Mouse (Mus musculus) thymus, adult 18-20 months (tissue): ENCODE measurements around the gene Isyna1.

Experiments used
- DNase-seq, 2 experiments: peaks; one replicate each; pipeline ENCODE4 v3.0.0; 2022; ENCODE audit warnings: mixed read lengths in 2 of 2

The Isyna1 gene

DNA sequence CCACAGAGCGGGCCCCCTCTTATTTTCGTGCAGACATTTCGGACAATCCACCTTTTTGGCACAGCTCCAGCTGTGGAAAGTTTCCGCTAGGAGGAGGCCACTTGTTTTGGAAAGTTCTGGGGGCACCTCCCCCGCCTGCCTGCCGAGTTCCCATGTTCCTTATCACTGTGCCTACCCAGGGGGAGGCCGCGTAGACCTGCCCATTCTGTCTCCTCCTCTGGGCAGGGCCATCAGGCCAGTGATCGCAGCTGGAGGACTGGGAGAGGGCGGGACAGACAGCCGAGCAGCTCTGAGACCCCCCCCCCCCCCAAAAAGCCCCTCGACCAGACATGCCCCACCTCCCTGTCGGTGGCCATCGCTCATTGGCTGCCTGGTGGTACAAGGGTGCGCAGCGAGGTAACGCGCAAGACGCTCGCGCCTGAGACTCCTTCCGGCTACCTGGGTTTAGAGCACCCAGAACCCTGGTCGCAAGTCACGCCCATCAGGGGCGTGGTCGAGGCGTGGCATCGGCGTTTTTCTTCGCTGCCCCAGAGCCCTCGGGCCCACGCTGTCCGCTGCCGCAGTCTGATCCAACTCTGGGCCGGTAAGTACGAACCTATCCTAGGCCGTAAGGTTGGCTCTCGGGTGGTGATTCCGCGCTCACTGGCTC lies at the start of gene Isyna1:
TSS of gene Isyna1 (plus strand) at position 413 of the 649 bp plus-strand sequence.
- DNase-seq, result peak; percentile 85 to 91

- no peak for DNase-seq
These were observed 47.8 kb upstream of the Isyna1 start for GRCm38 (mm10) chr8:70546412-70546811.

DNA sequence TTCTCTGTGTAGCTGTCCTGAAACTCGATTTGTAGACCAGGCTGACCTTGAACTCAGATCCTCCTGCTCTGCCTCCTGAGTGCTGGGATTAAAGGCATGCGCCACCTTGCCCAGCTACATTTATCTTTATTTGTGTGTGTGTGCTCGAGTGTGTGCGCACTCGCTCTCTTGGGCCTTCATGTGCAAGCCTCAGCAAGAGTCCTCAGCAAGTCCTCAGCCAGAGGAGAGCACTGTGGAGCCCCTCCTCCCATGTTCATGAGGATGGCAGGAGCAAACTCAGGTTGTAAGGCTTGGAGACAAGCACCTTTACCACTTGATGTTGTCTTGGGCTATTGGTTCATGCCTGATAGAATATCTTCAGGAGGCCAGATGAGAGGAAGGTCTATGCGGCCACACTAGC lies 46.4 kb upstream of the Isyna1 start:
- no peak for DNase-seq

- DNase-seq, result no peak
These were observed 44.6 kb upstream of the Isyna1 start for GRCm38 (mm10) chr8:70549412-70550184.

DNA sequence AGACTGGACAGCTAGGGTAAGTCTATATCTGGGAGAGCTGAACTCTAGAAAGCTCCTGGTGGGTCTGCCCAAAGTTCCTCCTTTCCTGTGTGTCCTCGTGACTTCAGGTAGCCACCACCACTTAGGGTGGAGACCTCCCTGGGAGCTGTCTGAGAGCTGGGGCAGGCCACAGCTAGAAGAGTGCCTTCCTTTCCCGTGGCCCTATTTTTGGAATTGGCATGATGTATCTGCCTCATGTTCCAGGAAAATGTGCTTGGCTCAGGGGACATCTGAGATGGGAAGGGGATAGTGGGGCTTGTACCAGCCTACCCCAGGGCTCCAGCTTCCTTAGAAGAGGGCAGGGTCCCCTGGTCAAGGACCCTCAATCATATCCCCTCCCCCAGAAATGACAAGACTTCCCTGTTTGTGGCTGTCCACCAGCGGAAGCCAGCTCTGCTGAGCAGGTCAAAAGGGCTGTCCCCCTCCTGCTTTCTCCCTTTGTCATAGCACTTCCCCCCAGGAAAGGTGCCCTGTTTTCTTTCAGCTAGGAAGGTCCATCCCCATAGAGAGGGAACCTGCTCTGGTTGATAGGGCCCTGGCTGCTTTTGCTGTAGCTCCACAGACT lies 42.5 kb upstream of the Isyna1 start:
- no peak for DNase-seq

DNA sequence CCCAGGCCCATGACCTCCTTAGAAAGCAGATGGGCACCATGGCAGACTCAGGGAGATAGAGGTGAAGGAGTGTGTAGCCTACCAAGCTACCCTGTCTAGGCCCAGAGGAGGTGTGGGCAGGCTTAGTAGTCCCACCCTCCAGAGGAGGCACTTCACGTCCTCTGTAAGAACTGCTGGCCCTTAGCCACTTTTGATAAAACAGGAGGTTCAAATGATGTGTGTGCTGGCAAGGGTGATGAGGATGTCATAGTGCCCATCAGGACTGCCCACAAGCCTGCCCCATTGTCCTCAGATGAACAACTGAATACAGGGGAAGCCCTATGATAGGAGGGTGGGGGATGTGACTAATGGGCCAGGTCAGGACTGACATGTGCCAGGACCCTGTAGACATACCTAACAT lies 41.3 kb upstream of the Isyna1 start:
- DNase-seq, result no peak

GRCm38 (mm10) chr8:70553740-70554139 lies 40.4 kb upstream of the Isyna1 start:
- DNase-seq, result no peak

GRCm38 (mm10) chr8:70555079-70555747 lies 39.0 kb upstream of the Isyna1 start:
- peak in 1 of 2 experiments; percentile 39 for DNase-seq

DNA sequence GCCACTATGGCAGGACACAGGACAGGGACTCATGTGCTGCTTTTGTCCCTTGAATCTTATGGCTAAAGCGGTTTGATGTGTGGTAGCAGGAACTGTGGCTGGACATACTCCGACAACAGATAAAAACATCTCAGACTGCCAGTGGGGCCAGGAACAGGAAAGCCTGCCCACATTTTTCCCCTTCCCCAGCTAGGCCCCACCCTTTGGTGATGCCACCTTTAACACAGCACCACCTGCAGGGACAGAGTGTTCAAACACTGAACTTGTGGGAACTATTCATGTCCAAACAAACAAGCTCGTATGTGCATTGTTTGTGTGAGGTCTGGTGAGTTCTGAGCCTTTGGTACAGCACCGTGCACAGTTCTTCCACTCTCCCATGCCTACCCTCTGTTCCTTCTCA lies 35.8 kb upstream of the Isyna1 start:
- peak; percentile 46 to 67 for DNase-seq

- DNase-seq, result no peak
These were observed 35.2 kb upstream of the Isyna1 start for GRCm38 (mm10) chr8:70558983-70559382.

GRCm38 (mm10) chr8:70560096-70560495 lies 34.1 kb upstream of the Isyna1 start:
- peak in 1 of 2 experiments; percentile 37 for DNase-seq

GRCm38 (mm10) chr8:70560564-70560963 lies 33.6 kb upstream of the Isyna1 start:
- no peak for DNase-seq

- no peak for DNase-seq
These were observed 32.8 kb upstream of the Isyna1 start for GRCm38 (mm10) chr8:70561357-70561756.

DNA sequence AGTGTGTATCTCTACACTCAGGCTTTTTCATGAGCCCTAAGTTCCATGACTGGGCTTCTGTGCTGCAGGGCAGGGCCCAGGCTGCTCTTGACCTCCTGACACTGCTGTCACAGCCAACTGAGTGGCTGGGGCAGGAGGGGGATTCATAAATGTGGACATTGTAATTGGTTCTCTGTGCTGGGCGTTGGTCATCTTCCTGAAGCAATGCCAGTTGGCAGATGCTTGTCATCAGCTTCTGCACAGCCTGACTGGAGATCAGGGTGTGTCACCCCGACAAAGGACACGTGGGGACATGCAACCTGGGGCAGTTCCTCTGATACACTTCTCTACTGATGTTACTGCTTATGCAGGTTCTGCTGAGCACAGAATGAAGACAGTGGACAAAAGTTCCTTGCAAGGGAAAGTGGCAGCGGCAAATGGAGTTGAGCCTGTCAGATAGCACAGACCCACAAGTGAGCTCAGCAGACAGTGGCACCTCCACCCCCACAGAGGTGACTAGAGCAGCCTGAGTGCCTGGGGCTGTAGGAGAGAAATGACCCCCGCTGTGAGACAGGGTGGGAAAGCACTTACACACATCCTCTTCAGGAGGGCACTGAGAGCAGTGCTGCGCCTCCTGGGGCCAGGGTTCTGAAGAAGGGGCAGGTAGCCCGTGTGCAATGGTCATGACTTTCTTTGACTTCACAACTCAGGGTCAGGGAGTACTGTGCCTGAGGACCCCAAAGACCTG lies 32.2 kb upstream of the Isyna1 start:
- no peak for DNase-seq

DNA sequence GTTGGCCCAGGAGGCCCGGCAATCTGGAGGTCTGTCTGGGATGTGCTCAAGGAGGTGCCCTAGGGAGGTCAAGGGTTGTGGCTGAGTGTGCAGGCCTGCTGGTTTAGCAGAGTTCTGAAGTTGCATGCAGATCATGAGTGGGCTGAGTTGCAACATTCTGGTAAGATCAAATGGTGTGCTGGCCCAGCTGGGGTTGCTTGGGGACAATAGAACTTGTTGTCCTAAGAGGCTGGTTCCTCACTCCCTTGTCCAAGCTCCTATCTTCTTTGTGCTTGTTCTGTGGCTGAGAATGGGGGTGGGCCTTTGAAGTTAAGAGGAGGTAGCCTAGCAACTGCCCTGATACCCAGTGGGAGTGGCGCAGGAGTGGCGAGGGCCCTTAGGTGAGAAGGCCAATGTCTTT lies 31.4 kb upstream of the Isyna1 start:
- DNase-seq, result no peak

DNA sequence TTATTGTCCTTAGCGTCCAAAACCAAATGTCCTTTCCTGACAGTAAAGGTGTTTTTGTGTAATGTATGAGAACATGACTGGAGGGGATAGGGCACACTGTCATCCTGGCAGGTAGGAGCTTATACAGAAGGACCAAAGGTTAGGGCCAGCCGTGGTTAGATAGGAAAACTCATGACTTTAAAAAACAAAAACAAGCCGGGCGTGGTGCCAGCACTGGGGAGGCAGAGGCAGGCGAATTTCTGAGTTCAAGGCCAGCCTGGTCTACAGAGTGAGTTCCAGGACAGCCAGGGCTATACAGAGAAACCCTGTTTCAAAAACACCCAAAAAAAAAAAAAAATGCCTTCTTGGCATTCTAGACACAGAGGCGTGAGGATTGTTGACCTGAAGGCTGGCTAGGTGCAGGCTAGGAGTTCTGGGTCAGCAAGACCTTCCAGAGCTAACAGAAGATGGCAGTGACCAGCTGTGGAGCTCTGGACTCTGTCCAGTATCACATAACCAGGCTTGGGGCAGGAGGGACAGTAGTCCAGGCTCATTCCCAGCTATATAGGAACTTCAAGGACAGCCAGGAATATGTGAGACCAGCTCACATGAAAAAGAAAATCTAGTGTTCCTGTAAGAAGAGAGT lies 30.3 kb upstream of the Isyna1 start:
- DNase-seq, result no peak

DNA sequence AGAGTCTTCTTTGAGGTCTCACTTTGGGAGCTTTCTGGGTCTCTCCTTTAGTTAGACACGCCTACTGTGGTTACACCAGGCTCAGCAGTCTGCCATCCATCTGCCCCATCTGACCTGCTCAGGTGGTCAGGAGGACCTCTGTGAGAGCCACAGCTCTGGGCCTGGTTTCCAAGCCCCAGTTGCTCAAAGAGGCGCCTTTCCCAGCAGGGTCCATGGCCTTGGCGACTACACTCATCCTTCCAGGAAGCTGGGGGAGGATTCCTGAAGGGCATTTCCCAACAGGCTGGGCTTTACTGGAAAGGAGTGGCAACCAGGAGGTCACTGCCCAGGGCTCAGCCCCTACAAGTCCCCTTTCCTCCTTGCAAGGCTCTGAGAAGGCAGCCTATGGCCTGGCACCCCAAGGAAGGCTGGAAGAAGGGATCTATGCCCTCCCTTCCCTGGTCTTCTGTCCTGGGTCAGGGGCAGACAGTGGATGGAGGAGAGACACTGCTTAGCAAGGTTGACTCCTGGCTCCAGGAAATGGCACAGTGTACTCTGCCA lies 29.4 kb upstream of the Isyna1 start:
- DNase-seq, result no peak

DNA sequence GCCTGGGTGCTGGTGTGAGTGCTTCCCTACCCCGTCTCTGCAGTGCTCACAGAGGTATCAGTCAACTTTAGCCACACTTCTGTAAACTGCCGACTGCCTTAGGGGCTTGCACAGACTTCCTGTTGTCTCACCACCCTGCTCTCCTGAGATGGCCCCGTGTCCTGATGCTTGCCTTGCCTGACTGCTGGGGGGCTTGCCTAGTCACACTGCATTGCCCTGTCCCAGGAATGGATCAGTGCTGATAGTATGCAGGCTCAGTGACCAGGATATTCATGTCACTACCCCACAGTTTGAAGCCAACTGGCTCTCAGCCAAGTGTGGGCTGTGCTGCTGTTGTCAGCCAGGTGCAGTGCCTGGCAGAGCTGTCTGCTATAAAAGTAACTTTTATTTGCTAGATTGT lies 28.6 kb upstream of the Isyna1 start:
- DNase-seq, result peak in 1 of 2 experiments; percentile 34

DNA sequence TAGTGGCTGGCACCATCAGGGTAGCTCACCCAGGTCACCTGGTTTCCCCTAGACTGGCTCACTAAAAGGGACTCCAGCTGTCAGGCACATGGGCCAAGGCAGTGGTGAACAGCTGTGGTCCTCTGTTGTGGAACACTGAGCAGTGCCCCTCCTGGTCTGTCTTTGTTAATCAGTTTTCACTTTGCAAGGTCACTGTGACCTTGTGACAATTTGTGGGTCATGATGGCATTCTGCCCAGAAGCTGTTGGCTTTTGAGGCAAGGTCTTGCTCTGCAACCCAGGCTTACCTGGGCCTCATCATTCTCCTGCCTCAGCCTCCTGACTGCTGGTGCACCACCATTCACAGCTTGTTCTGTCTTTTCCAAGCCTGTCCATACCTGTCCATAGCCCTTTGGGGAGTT lies 23.8 kb upstream of the Isyna1 start:
- DNase-seq, result no peak

GRCm38 (mm10) chr8:70570990-70571389 lies 23.2 kb upstream of the Isyna1 start:
- DNase-seq, result no peak

GRCm38 (mm10) chr8:70574302-70574701 lies 19.9 kb upstream of the Isyna1 start:
- DNase-seq, result no peak

DNA sequence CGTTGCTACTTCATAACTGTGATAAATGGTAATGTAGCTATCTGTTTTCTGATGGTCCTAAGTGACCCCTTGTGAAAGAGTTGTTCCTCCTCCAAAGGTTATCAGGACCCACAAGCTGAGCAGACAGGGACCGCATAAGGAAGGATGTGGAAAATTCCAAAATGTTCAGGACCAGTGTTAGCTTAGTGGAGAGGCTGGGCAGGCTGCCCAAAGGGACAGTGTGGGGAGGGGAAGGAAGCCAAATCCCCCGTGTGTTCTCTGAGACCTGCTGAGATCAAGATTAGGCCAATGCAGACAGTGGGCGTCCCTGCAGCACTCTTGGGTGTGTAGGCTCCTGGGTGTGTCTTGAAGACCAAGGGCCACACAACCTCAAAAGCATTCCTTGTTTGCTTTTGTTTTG lies 19.3 kb upstream of the Isyna1 start:
- no peak for DNase-seq
